Comparison of ENCODE assay signal across 27 mouse cellular contexts in the genomic region with DNA sequence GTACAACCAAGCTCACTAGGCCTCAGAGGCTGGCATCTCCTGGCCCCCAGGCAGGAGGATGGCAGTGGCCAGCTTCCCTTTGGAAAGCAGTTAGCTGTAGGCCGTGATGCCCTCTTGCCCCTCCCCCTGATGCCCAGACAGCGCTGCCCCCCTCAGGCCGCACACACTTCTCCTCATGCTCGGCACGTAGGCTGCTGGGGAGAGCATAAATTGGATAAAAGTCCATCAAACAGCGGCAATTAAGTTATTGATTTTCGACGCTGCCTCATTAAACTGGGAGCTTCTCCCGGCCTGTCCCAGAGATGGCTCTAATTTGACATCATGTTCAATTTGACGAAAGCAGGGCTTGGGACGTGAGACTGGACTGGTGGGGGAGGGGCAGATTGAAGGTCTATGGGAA.
DNase-seq lines count a peak whose midpoint lies in the region; ATAC-seq lines count a peak whose summit lies in the region.
"Had no signal": no experiment of that assay in that cellular context is flagged by ENCODE, and none has a peak within 500 bp of the region (broad histone marks: within the 10 kb centered on the region; RNA-seq: fewer than 3 reads in every experiment).

No protein-coding gene starts in this region.

- DNase-seq in adrenal gland, adult 8-10 months: peak; percentile 11
- DNase-seq in adrenal gland, postnatal 36 days: no peak
- DNase-seq in midbrain, embryonic 10.5 days (ENCODE audit: low spot score): no peak
- DNase-seq in MN1 (ENCODE audit: low spot score): peak; percentile 80
- no peak for DNase-seq in retina, embryonic 14.5 days (ENCODE audit: low spot score)
- DNase-seq: cerebellum, adult 18-20 months; cerebellum, postnatal 14 days; gastrocnemius, postnatal 25 days; heart, adult 11 months; heart, postnatal 36 days; kidney, adult 9 months; kidney, postnatal 10 days; liver; lung, adult 2 months; lung, postnatal 10 days; thymus, postnatal 4 days had no signal

- ATAC-seq in midbrain, embryonic 12.5 days (ENCODE audit: low FRiP score, low read depth): peak; percentile 10; the same call in 1 of the 2 replicates
- ATAC-seq in hindbrain, embryonic 13.5 days (ENCODE audit: low FRiP score): no peak; the same call in 1 of the 2 replicates
- ATAC-seq: intestine, postnatal 0 days; Patski had no signal

- H3K27me3 ChIP-seq in midbrain, embryonic 12.5 days: peaks cover 20% of the 10 kb centered on the region
- peaks cover 58% of the 10 kb centered on the region for H3K27me3 ChIP-seq in midbrain, embryonic 10.5 days (ENCODE audit: low read depth, poor library complexity, severe bottlenecking)
- H3K27me3 ChIP-seq in hindbrain, embryonic 13.5 days: peaks cover 8% of the 10 kb centered on the region; the same call in 1 of the 2 replicates

- H3K4me1 ChIP-seq in midbrain, embryonic 12.5 days: peaks cover 35% of the 10 kb centered on the region
- H3K4me1 ChIP-seq in midbrain, embryonic 10.5 days: peaks cover 43% of the 10 kb centered on the region
- peaks cover 53% of the 10 kb centered on the region for H3K4me1 ChIP-seq in hindbrain, embryonic 13.5 days (replicated peaks)

- no peak overlapping the region for H3K9ac ChIP-seq in midbrain, embryonic 12.5 days (replicated peaks)
- peak overlapping the region; percentile 29; the same call in 1 of the 2 replicates for H3K9ac ChIP-seq in hindbrain, embryonic 13.5 days
- H3K9ac ChIP-seq: heart, embryonic 15.5 days; liver, embryonic 14.5 days; neural tube, embryonic 12.5 days had no signal

- H3K4me3 ChIP-seq in midbrain, embryonic 12.5 days: no peak overlapping the region
- H3K4me3 ChIP-seq in midbrain, embryonic 10.5 days: no peak overlapping the region
- H3K4me3 ChIP-seq in hindbrain, embryonic 13.5 days: no peak overlapping the region
- H3K4me3 ChIP-seq: erythroblast, embryonic 14.5 days; heart, embryonic 10.5 days; heart, embryonic 15.5 days; neural tube, embryonic 12.5 days had no signal

- H3K36me3 ChIP-seq in midbrain, embryonic 12.5 days: no peaks in the 10 kb centered on the region
- no peaks in the 10 kb centered on the region for H3K36me3 ChIP-seq in midbrain, embryonic 10.5 days
- no peaks in the 10 kb centered on the region for H3K36me3 ChIP-seq in hindbrain, embryonic 13.5 days
- H3K36me3 ChIP-seq: G1E; heart, embryonic 10.5 days; heart, embryonic 15.5 days; neural tube, embryonic 12.5 days had no signal

- no peak overlapping the region for H3K27ac ChIP-seq in midbrain, embryonic 12.5 days (replicated peaks)
- H3K27ac ChIP-seq in midbrain, embryonic 10.5 days (replicated peaks): no peak overlapping the region; the same call in 1 of the 2 replicates
- peak overlapping the region; percentile 71 for H3K27ac ChIP-seq in hindbrain, embryonic 13.5 days
- H3K27ac ChIP-seq: heart, embryonic 10.5 days; heart, embryonic 15.5 days; liver, embryonic 14.5 days; macrophage; neural tube, embryonic 12.5 days had no signal

- WGBS in midbrain, embryonic 12.5 days: 50% methylated on average over 11 of the region's 11 CpGs
- 71% methylated on average over 11 of the region's 11 CpGs for WGBS in midbrain, embryonic 10.5 days
- 39% methylated on average over 11 of the region's 11 CpGs for WGBS in hindbrain, embryonic 13.5 days

- no peaks in the 10 kb centered on the region for H3K9me3 ChIP-seq in midbrain, embryonic 12.5 days
- H3K9me3 ChIP-seq in midbrain, embryonic 10.5 days (replicated peaks): no peaks in the 10 kb centered on the region
- H3K9me3 ChIP-seq in hindbrain, embryonic 13.5 days: no peaks in the 10 kb centered on the region
- H3K9me3 ChIP-seq: heart, embryonic 10.5 days; heart, embryonic 15.5 days; neural tube, embryonic 12.5 days had no signal

- no peak overlapping the region for H3K4me2 ChIP-seq in midbrain, embryonic 12.5 days (replicated peaks)
- H3K4me2 ChIP-seq in hindbrain, embryonic 13.5 days: no peak overlapping the region
- H3K4me2 ChIP-seq: heart, embryonic 15.5 days; neural tube, embryonic 12.5 days had no signal

Comparison
In these comparisons a context has a peak if more than half of its experiments do, and no peak if none do; other contexts are left out.
1. DNase-seq: peak in adrenal gland, adult 8-10 months (single experiment) and MN1 (single experiment); none in adrenal gland, postnatal 36 days (0 of 2), midbrain, embryonic 10.5 days (single experiment) and retina, embryonic 14.5 days (single experiment).